Mouse (Mus musculus) lung, postnatal 25 days (tissue): Measurements from ENCODE around the gene Uba52.

Source experiments
- DNase-seq: peaks from one replicate; pipeline ENCODE4 v3.0.0; 2022; ENCODE audit warnings: low spot score

Uba52 gene

DNA sequence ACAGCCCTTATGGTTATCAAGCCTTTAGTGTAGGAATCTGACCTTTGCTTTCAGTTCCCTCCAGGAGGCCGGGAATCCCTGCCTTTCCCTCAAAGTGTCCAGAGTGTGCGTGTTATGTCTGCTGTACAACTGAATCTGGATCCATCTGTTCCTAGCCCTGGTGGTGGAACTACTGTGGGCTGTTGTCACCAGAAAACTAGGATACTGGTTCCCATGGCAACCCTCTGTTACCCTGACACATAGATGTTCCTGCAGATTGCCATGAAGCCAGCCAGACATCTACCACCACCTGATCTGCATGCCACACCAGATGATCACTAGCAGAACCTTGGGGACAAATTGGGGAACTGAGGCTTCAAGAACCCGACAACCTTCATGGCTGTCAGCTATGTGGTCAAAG is 28.7 kb downstream of the Uba52 start:
- DNase-seq, result no peak

DNA sequence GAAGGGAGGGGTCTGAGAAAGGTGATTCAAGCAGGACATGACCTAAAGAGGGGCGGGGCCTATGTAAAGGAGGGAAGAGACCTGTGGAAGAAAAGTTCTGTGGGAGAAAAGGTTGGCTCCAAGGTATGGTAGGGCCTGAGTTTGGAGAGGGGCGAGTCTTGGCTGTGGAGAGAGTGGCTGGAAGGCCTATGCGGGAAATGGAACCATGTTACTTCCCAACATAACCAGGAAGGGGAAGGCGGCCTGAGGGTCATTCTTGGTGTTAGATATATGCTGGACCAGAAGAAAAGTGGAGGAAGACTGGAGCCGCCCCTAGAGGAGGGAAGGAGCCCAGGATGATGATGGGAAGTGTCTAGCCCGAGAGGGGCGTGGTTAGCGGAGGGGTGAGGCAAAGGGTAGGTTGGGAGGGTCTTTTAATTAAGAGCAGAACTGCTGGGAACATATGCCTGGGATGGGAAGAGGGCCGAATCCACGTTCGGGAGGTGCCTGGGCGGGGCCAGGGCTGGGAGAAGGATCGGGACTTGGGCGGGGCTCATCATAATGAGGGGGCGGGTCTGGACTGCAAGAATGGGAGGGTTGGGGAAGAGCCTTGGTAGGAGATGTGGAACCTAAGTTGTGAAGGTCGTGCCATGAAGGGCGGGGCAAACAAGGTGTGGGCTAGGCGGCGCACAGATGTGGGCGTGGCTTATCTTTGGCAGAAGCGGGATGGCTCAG is 33.2 kb downstream of the Uba52 start:
- DNase-seq, result peak; percentile 29

DNA sequence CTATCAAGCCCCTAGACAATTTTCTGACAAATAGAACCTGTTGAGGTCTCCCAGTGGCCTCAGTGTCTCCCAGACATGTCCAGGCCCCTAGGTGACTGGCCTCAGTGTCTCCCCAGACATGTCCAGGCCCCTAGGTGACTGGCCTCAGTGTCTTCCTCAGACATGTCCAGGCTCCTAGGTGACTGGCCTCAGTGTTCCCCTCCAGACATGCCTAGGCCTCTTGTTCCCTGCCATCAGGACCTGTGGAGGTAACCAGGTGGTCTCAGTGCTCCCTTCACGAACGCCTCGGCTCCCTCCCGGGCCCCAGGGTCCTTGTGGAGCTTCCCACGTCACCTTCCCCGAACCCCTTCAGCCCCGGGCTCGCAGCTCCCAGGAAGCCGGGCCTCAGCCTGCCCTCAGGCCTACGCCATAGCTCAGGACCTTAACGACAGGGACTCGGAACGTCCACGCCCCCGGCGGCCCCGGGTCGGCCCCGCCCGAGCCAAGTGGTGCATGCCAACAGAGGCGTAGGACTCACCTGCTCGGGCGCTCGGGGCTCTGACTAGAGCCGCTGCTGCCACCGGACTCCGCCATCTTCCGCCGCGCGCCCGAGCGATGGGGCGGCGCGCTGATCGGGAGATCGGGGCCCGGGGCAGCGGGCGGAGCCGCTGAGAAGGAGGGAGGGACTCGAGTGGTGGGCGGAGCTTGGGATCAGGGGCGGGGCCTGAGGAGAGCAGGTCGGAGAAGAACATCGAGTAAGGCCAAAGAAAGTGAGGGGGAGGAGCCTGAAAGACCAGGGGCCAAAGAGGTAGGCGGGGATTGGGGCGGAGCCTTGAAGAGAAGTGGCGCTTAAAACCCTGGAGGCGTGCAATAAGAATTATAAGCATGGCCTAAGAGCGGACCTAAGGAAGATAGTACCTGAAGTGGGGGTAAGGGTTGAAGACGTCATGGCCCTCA is 34.0 kb downstream of the Uba52 start, which contains the start of gene Klhl26:
TSS of gene Klhl26 (minus strand) at position 636 of the 936 bp plus-strand sequence.
- peak; percentile 97 for DNase-seq

DNA sequence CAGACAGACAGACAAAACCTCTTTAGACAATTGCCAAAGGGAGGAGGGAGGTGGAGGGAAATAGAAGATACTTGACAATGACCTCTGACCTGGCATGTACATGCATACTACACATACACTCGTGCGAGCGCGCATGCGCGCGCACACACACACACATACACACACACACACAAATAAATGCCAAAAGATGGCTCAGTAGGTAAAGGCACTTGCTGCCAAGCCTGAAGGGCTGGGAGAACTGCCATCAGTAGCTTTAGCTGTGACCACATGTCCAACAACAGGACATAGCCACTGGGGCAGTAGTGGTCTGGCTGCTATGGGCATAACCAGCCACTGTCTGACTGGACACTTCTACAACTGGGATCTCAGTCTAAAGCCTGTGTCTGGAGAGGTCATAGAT is 38.7 kb downstream of the Uba52 start:
- no peak for DNase-seq

DNA sequence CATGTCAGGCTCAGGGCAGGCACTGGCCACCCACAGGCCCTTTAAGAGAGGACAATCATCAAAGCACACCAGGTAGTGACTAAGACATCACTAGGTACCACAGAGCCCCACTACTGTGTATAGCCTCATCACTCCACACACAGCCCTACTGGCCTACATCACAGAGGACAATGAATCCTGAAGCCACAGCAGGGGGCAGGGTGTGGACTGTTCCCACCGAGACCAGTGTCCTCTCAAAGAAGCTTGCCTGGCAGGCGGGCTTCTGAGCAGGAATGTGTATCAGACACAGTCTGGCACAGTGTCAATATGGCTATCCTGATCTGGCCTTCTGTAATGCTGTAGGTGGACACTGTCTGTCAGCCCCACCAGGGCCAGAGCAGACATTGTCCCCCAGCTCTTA is 40.7 kb downstream of the Uba52 start:
- no peak for DNase-seq

DNA sequence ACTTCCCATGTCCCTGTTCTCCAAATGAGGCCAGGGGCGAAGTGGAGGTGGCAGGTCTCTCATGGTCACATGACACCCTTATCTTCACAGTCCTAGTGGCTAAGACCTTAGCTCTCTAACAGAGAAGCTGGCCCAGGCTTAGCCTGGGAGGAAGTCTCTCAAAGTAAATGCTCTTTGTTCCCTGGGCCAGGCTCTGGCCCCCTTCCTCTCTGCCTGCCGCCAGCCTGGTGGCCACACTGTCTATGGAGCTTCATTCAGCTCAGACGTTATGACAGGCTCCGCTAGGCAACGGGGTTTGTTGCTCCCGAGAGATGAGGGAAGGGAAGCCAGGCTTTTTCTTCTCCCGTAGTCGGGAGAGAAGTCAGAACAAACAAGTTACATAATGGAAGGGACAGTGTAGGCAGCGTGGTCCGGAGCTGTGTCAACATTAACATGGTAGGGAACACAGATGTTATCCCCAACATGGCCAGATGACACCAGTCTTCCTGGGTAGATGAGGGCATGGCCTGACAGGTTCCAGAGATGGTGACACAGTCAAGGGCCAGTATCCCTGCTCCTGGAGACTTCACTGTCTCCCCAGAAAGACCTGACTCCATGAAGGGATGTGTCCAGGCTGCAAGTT is 41.2 kb downstream of the Uba52 start:
- no peak for DNase-seq

DNA sequence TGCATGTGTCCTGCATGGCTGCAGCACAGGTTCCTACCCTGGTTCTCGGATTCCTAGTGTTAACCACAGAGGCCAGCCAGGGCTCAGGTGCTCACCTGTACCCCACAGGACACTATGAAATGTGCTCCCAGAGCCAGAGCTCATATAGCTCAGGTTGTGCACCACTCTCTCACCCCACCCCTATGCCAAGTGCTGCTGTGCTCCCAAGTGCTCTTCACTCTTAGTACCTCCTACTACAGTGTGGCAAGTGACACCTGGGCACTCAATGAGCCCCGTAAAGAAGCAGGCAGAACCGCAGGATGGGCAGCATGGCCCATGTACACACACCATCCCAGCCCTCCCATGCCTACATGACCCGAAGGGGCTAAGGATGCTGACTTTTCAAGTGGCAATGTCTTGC is 41.9 kb downstream of the Uba52 start:
- DNase-seq, result peak; percentile 52

DNA sequence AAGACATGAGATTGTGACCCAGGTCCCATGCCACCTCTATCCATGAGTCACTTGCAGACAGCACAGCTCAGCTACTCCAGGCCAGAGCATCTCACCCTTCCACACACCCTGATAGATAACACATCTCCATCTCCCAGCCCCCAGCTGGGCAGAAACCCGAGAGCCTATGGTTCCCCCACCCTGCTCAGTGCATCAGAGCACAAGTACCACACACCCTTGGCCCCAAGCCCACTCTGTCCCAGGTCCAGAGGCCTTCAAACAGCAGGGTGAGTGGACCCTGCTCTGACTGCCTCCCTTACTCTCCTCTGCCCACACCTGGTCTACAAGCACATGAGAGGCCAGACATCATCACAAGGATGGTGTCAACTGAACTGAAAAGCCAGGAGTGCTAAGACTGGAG is 42.7 kb downstream of the Uba52 start:
- no peak for DNase-seq

DNA sequence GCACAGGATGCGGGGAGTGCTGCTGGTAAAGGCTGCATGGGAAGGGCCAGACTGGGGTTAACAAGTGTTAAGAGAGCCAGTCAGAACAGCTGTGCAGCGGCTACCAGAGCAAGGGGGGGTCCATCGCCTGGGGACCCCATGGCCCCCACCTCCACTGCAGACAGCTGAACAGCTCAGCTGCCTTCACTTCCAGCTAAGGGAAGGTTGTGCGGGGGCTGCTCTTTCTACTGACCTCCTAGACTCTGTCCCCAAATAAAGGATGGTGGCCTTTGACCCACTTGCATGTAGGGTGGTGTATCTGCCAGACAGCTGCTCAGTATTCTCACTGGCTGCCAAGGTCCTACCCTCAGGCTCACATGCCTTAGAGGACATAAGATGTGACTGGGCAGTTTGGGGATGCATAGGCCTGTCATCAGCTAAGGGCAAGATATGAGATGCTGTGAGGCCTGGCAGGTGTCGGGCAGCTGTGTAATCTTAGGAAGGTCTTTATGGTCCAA is 43.3 kb downstream of the Uba52 start:
- no peak for DNase-seq

DNA sequence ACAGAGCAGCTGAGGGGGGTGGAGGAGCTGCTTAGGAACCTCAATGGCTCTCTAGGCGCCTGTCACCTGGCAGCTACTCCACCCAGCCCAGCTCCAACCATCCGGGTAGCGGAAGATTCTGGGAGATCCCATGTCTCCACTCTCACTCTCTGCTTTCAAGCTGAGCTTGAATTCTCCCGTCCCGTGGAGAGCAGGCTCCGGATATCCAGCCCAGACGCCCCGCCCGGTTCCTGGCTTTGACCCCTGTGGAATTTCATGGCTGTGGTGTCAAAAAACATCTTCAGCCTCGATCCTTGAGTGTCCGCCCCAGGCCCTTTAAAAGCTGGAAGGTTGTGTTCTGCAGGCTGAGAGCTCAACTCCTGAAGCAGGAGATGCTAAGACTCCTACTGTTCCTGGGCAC is 43.8 kb downstream of the Uba52 start:
- no peak for DNase-seq

DNA sequence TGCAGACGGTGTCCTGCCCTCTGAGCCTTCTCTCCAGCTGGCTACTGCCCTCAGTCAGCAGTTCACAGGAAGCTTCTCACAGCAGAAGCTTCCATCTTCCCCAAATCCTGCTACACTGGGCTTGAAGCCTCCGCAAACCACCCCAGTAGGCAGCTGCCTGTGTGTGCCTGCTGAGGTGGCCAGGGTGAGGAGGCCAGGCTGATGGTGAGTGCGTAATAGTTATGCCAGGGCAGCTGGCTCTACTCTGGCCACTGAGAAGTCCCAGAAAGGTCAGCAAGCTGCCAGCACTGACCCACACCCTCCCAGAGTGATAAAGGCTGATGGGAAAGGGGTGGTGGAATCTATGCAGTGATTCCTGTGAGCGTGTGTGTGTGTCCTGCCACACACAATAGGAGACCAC is 44.3 kb downstream of the Uba52 start:
- no peak for DNase-seq

DNA sequence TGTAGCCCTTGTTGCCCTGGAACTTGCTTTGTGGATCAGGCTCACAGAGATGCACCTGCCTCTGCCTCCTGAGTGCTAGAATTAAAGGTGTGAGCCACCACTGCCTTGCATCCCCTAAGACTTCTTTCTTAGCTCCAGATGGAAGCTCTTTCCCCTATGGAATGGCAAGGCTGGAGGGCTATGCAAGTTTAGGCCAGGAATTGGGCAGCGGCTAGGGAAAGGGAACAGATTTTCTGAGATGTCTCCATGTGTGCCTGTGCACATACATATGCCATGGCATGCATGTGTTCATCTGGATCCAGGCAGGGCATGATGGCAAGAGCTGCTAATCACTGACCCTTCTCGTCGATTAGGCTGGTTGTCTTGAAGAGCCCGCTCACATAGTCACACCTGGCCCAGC is 44.9 kb downstream of the Uba52 start:
- DNase-seq, result no peak

DNA sequence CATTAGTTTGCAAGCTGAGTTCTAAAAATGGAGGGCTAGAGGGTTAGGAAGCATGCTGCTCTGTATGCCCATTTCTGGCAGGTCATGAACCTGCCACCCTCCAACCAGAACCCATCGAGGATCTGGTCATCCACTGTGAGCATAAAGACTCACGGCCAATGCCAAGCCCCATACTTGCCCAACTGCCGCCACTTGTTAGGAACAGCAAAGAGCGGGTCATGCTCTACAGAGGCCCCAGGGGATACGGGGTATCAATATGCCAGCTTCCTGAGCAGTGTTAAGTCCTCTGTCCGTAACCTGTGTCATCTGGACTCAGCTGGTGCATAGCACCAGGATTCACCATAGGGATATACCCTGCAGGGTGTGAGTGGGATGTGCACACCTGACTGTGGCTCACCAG is 46.4 kb downstream of the Uba52 start:
- no peak for DNase-seq

DNA sequence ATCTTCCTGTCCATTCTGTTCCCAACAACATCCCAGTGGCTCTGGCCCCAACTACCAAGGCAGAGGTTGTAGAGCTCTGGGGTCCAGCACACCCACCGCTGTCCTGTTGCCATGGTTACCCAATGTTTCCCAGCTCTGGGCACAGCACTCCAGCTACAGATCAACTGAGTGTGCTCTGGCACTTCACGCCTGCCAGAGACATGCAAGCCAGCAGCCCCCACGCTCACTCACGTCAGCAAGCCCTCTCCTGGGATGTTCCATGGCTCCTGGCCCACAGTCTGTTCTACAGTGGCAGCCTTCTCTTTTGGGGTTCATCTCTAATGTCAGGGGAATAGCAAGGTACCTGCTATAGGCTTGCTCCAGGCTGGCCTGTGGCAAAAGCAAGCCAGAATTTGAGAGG is 47.3 kb downstream of the Uba52 start:
- DNase-seq, result no peak

DNA sequence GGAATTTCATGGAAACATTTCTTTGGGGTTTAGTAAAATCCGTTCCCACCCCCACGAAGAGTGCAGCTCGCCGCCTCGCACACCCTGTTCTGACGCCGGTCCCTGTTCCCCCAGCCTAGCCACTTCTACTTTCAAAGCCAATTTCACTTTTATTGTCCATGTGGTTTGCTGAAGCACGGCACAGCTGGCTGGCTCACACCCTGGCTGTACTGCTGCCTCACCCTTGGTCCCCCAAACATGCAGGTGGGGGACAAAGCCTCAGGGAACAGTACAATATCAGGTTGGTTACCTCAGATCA is 48.1 kb downstream of the Uba52 start:
- DNase-seq, result no peak

DNA sequence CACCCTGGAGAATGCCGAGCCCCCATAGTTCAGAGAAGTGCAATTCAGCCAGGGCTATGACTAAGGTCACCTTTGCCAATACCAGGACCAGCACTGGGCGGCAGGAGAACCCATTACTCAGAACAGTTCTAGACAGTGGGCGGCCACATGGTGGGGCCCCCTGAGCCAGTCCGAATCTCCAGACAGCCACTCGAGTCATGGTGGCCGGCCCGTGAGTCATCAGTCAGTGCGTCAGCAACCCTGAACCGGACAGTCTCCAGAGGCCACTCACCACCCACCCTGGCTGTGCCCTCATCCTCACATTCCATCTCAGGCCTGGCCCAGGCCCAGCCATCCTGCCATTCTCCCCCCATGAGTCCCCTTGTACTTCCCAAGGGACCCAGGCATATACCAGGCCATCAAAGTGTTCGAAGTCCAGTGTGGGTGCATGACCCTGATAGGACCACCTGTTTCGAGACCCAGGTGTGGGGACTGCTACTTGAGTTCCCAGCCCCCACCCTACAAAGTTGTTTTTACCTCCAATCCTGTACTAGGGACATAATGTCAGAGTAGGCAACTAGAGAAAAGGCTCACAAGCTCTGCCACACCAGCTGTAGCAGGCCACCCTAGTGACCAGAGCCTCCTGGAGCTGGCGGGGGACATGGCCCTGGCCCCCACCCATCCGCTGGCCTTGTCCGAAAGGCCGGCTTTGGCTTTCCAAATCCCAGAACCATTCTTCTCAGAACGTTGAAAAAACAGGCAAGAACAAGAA is 48.7 kb downstream of the Uba52 start:
- no peak for DNase-seq

DNA sequence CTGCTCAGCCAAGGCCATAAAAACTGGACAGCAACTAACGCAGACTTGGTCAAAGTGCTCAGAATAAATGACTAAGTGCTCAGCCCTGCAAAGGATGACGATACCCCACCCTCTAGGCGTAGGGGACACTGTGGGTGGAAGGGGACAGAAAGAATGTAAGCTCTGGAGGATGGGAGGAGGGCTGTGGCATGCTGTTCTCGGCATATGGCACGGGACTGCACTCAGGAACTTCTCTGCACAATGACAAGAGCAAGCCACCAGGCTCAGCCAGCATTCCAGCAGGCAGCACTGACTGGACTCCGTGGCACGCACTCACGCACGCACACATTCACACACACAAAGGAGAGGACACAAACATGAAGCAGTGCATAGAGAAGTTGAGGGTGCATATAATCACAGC is 50.0 kb downstream of the Uba52 start:
- DNase-seq, result no peak

DNA sequence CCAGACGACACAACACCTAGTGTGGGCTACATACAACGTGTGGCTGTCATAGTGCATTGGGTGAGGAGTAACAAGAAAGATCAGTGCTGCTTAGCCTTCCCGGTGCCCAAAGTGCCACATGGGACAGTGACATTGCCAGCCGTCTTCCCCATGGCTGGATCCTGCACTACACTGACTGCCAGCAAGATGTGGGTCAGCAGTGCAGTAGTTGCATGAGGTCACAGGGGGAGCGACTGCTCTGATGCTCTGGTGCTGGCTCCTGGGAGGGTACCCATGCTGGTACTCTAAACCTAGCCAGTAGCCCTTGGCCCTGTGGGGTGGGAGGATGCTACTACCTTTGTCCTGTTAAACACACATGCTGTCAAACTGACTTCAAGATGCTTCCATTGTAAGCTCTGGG is 50.4 kb downstream of the Uba52 start:
- no peak for DNase-seq

DNA sequence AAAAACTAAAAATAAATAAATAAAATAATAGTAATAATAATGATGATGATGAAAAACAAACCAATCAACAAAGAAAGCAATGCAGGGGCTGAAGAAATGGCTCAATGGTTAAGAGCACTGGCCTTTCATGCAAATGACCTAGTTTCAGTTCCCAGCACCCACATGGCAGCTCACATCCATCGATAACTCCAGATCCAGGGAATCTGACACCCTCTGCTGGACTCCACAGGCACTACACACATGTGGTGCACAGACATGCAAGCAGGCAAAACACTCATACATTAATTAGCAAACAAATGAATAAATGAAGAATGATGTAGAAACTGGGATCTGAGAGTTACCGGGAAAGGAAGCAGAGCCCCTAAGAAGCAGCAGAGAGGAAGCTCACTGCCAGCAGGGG is 51.0 kb downstream of the Uba52 start:
- no peak for DNase-seq

DNA sequence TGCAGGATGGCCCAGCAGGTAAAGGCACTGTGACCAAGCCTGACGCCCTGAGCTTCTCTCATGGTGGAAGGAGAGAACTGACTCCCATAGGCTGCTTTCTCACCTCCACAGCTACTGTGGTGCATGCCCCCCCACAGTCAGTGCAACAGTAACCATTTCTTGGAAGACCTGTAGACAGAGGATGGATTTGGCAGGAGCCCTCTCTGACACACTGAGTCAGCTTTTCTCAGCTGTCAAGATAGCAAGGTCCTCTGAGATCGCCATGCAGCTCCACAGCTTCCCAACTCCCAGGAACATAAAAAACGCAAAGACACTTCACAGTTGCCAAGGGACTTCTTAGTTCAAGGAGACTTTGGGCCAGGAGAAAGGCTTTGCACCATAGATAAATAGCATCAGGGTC is 52.1 kb downstream of the Uba52 start:
- DNase-seq, result no peak
